Mouse (Mus musculus) retina, embryonic 14.5 days (tissue): ENCODE results near the gene Vcam1.

Experiments
- DNase-seq: peaks from one replicate; pipeline ENCODE4 v3.0.0-alpha.2; 2015; ENCODE audit warnings: low spot score

Vcam1 gene

DNA sequence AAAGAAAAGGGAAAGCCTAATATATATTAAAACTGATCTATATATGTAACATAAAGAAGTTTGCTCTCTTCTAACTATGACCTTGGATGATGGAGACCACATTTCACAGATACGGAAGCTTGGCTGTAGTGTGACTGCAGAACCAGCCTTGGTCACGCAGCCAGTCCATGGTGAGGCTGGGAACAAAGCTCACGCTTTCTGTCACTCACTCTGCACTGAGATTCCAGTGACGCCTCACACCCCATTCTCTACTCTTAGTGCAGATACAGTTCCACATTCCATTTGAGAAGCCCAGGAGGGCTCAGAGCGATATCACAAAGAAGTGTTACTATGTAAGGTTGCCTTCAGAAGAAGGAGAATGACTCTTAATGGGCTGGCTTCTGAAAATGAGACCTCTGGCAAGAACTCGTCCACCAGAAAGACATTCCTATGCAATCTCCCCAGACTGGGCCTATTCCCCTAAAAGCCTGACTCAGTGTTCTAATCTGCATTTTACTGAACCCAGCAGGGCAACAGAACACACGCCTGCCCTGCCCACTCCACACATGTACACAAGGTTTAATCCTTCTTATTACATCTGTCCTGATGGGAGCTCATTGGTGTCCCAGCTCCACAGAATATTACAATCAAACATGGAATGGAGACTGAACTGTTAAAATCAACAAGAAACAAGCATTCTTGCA, 2.8 kb downstream of the Vcam1 start:
- DNase-seq: no peak

GRCm38 (mm10) chr3:116126070-116126469, 3.4 kb downstream of the Vcam1 start:
- DNase-seq: no peak

- no peak for DNase-seq
These were observed 5.7 kb downstream of the Vcam1 start for GRCm38 (mm10) chr3:116123827-116124226.

DNA sequence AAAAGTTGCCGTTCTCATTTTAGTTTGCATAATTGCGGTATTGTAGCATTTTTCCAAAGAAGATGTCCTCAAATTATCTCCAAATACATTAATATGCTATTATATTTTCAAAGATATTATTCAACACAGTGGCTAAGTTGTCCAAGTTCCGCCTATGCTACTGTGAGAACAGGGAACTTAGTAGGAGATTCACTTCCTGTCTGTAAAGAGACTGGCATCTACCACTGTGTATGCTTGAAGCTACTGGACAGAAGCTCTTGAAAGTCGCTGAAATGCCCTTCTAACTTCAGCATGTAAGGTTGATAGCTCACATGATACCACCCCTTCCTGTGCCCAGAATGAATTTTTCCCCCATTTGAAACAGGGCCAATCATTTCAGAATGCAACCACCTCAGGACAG, 6.8 kb downstream of the Vcam1 start:
- DNase-seq: no peak

GRCm38 (mm10) chr3:116121026-116121425, 8.5 kb downstream of the Vcam1 start:
- no peak for DNase-seq

DNA sequence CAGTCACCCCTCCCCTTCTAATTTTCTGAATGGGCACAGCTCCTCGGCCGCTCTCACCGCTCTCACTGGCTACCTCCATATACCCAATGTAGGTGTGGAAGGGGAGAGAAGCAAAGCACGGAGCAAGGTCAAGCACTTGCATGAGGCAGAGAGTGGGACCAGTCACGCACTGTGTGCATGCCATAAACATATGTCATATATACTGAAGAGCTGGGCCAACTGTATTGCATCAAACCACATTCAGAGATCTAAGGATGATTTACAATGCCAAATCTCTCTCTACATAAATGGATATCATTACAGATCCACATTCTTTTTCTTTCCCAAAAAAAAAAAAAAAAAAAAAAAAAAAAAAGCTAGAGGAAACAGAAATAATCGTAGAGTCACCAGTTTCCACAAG, 9.1 kb downstream of the Vcam1 start:
- DNase-seq: no peak

GRCm38 (mm10) chr3:116119162-116119561, 10.3 kb downstream of the Vcam1 start:
- no peak for DNase-seq

DNA sequence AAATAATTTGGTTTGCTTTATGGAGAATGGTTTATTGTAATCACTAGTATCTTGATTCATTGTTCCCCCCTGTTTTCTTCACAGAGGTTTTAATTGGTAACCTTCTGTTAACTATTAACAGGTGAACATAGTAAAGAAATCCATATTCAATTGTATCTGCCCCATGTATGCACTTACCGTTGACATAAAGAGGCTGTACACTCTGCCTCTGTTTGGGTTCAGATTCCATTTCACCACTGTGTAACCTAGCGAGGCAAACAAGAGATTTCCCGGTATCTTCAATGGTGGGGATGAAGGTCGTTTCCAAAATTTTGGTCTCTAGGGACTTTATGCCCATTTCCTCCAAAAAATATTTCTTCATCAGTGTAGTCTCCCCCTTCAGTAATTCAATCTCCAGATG, 12.4 kb downstream of the Vcam1 start:
- DNase-seq: no peak

GRCm38 (mm10) chr3:116114249-116115188, 15.0 kb downstream of the Vcam1 start:
- DNase-seq: no peak

DNA sequence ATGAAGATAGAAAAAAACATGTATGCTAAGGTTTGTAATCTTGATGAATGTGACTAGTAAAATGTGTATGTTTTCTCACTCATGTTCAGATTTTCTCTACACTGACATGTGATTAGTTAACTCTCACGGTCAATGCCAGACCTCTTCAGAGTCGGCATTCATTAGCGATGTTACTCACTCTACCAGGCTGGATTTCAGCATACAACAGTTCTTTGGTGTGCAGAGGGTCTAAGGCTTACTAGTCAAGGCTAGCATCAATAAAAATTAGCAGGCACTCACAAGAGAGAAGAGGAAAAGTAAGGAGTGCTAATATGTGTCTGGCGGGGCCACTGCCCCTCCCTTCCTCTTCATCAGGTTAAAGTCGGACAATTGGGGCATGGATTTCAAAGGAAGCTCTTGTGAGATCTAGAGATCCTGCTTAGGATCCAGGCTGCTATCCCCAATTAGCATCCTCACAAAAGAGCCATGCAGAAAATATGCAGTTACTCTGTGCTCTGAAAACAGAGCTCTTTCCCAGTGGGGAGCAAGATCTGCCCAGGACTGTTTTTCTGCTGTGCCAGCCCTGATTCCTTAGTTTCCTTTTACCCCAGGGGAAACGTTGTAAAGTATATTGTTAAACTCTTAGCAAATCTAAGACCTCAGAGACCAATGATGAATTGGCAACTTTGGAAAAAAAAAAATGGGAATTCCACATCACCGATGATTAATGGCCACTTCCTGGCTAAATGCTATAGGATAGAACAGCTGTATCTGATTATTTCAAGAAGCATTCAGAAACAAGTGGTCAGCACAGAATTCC, 15.8 kb downstream of the Vcam1 start:
- peak; percentile 57 for DNase-seq

GRCm38 (mm10) chr3:116112816-116113405, 16.6 kb downstream of the Vcam1 start:
- peak; percentile 41 for DNase-seq

- no peak for DNase-seq
These were observed 23.8 kb downstream of the Vcam1 start for GRCm38 (mm10) chr3:116105713-116106112.

GRCm38 (mm10) chr3:116104866-116105647, 24.4 kb downstream of the Vcam1 start:
- peak; percentile 74 for DNase-seq

- DNase-seq: no peak
These were observed 25.2 kb downstream of the Vcam1 start for GRCm38 (mm10) chr3:116104270-116104669.

DNA sequence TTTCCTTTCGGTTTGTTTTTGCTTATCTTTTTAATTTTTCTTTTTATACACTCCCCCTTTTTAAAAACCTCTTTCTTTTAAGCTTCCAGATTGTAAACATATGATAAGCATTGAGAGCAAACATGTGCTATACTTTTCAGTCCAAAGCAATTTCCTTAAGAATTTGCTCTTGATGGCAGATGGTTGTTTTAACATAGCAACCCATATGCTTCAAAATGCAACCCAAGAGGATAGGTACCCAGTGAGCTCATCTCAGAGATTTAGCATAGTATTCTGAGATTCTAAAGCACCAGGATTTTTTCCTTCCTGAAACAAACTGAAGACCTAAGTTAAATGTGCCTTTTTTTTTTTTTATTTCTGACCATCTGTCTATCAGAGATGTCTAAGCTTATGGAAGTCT, 28.6 kb downstream of the Vcam1 start:
- no peak for DNase-seq

DNA sequence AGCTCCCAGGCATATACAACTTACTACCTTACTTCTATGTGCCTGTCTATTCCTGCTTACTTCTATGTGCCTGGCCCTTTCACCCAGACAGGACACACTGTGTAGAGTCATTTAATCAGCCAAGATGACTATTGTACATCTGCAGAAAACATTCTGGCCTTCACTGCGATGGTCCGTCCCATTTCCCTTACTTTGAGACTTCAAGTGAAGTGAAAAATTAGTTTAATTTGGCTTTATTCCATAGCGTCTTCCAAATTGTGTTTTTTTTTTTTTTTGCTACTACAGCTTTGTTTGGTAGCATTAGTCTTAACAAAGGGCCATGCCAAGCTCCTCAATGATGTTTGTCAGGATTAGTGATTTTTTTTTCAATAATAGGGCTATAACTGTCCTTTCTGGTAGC, 33.6 kb downstream of the Vcam1 start:
- no peak for DNase-seq

- no peak for DNase-seq
These were observed 34.2 kb downstream of the Vcam1 start for GRCm38 (mm10) chr3:116095312-116095711.

DNA sequence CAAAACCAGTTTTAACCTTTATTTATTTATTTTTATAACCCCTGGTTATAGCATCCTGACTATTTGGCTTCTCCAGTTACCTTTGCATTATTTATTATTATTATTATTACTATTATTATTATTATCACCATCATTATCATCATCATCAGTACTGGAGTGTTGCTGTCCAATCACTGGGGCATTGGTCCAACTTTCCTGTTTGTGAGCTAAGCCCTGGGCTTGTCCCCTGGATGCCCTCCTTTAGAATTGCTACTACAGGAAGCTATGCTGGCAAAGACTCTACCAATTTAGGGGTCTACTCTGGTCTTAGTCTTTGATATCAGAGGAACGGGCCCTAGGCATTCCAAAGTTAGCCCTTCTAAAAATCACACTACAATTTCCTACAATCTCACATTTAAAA, 34.6 kb downstream of the Vcam1 start:
- DNase-seq: no peak

DNA sequence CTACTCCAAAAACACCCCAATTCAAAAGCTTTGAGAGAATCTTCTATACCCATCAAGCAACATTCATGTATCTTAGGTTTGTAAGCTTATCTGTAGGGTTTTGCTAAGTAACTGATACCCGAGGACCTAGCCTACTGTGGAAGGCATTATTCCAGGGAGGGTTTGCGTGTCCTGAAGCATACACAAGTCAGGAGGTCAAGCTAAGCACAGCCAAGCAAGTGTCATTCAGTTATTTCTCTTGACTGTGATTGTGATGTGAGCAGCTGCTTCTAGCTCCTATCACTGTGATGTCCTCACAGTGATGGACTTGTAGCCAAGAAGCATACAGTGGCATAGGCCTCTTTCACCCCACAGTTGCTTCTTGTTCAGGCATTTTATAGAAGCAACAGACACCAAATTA, 35.2 kb downstream of the Vcam1 start:
- DNase-seq: no peak

DNA sequence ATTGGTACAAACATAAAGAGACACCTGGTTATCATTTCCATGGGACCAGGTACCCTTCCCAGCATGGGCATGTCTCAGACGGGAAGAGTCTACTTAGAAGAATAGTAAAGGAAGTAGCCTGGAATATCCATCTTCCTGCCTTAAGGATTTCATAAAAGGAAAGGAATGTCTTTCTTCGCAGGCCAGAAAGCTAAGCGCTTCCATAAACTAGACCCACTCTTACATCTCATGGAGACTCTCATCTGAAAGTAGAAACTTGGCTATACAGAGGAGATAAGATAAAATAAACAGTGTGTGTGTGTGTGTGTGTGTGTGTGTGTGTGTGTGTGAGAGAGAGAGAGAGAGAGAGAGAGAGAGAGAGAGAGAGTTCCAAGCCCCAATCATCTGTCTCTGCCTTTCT, 36.9 kb downstream of the Vcam1 start:
- no peak for DNase-seq

DNA sequence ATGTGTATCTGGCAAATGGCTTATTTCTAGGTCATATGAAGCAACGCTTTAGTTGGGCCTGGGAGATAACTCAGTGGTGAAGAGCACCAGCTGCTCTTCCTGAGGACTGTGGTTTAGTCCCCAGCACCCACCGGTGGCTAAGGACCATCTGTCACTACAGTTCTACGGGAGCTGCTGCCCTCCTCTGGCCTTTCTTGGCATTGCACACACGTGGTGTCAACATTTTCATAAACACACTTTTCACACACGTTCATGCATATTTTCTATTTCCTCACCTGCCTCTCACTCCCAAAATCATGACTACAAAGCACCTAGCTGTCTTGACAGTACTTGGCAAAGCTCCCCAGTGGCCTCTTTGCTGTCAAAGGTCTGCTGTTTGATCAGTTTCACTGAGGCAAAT, 37.8 kb downstream of the Vcam1 start:
- DNase-seq: no peak
